Mouse (Mus musculus) neural tube, embryonic 11.5 days (tissue): ENCODE measurements around the gene Cd300lf. TPM values are rescaled to one million over a fixed set of nuclear protein-coding genes. Genes with fewer than 3 reads are reported as not detected.

Source experiments
- ATAC-seq: fragments of 200-750 bp; cut with Nextera tagmentation; 2 replicates; pipeline ENCODE4 v1.8.0; 2017; ENCODE audit warnings: moderate number of reproducible peaks, mild to moderate bottlenecking, moderate TSS enrichment, moderate library complexity; ENCODE audit not compliant: insufficient read depth, low FRiP score, low TSS enrichment
- DNase-seq: peaks from one replicate; pipeline ENCODE4 v3.0.0-alpha.2; 2015; ENCODE audit warnings: low spot score
- H3K27ac ChIP-seq: fragments of 300-500 bp; sonication (generic); 2 replicates; pipeline ENCODE4 v1.5.1; 2014; ENCODE audit warnings: low read depth, mild to moderate bottlenecking, low read length
- H3K27me3 ChIP-seq: fragments of 300-500 bp; sonication (generic); 2 replicates; pipeline ENCODE4 v1.6.1; 2014; ENCODE audit warnings: mild to moderate bottlenecking, low read length, mixed read lengths; ENCODE audit not compliant: control insufficient read depth, insufficient read depth
- H3K36me3 ChIP-seq: fragments of 300-500 bp; sonication (generic); 2 replicates; pipeline ENCODE4 v1.6.1; 2014; ENCODE audit warnings: mild to moderate bottlenecking, low read length, moderate library complexity, mixed read lengths; ENCODE audit not compliant: control insufficient read depth, insufficient read depth
- H3K4me1 ChIP-seq: fragments of 300-500 bp; sonication (generic); 2 replicates; pipeline ENCODE4 v1.6.1; 2014; ENCODE audit warnings: low read length, mixed read lengths; ENCODE audit not compliant: control insufficient read depth, insufficient read depth
- H3K4me2 ChIP-seq: fragments of 300-500 bp; sonication (generic); 2 replicates; pipeline ENCODE4 v1.6.1; 2014; ENCODE audit warnings: low read depth, mild to moderate bottlenecking, moderate library complexity
- H3K4me3 ChIP-seq: fragments of 300-500 bp; sonication (generic); 2 replicates; pipeline ENCODE4 v1.5.1; 2014; ENCODE audit warnings: low read depth, low read length
- H3K9ac ChIP-seq: fragments of 300-500 bp; sonication (generic); 2 replicates; pipeline ENCODE4 v1.6.1; 2014; ENCODE audit warnings: mild to moderate bottlenecking, low read length
- H3K9me3 ChIP-seq: fragments of 300-500 bp; sonication (generic); 2 replicates; pipeline ENCODE4 v1.6.1; 2016; ENCODE audit warnings: low read length; ENCODE audit not compliant: control insufficient read depth
- WGBS: fragments of 180-500 bp; shearing (Covaris S2); extraction: QIAGEN DNeasy Blood & Tissue Kit; methylation state at CpG from one replicate; pipeline ENCODE4 v1.1.7; 2014; 5-methylcytosine and 5-hydroxymethylcytosine counted together
- polyA plus RNA-seq: library from polyadenylated mRNA; unstranded; fragments of >200 nt; fragmentation: Nextera tagmentation; extraction: Ambion mirVana; gene quantifications from 2 replicates; pipeline ENCODE4 v1.2.1, GENCODE M21; 2014

The Cd300lf gene
- polyA plus RNA-seq, 1 experiment from 2014 or later = not detected

GRCm38 (mm10) chr11:115162832-115163480 is 29.2 kb upstream of the Cd300lf start, which contains the start of gene Slc9a3r1:
Slc9a3r1 (plus strand) TSS chr11:115163341.
- Histone ChIP-seq H3K9ac (peak within 1 kb of the TSS; percentile 31), H3K4me2 (peak within 1 kb of the TSS; percentile 79), H3K27me3 (peaks cover 9% of the 10 kb centered on the region), H3K4me1 (peaks cover 21% of the 10 kb centered on the region), H3K27ac (no peak within 1 kb of the TSS), H3K4me3 (peak within 1 kb of the TSS; percentile 66), H3K9me3 (no peaks in the 10 kb centered on the region), H3K36me3 (no peaks in the 10 kb centered on the region)
- DNase-seq = peak; percentile 97
- under 1% methylated on average over 43 of the region's 47 CpGs for WGBS
- ATAC-seq = peak; percentile 97

- peak overlapping the region; percentile 19; the same call in 1 of the 2 replicates for H3K4me2 ChIP-seq
- no peak for ATAC-seq
- DNase-seq = no peak
- H3K4me1 ChIP-seq = peaks cover 23% of the 10 kb centered on the region
- no peaks in the 10 kb centered on the region for H3K36me3 ChIP-seq
- H3K4me3 ChIP-seq = no peak overlapping the region
- H3K27ac ChIP-seq = no peak overlapping the region
- WGBS = 30% methylated on average over 9 of the region's 9 CpGs
- no peaks in the 10 kb centered on the region for H3K9me3 ChIP-seq
- H3K9ac ChIP-seq = no peak overlapping the region
- peaks cover 9% of the 10 kb centered on the region for H3K27me3 ChIP-seq
Measured at GRCm38 (mm10) chr11:115162205-115162601, 28.4 kb upstream of the Cd300lf start.

GRCm38 (mm10) chr11:115161578-115162204 is 27.9 kb upstream of the Cd300lf start:
- Histone ChIP-seq H3K36me3 (no peaks in the 10 kb centered on the region), H3K4me3 (no peak overlapping the region), H3K27ac (no peak overlapping the region), H3K9ac (no peak overlapping the region), H3K27me3 (peaks cover 9% of the 10 kb centered on the region), H3K4me2 (no peak overlapping the region), H3K9me3 (no peaks in the 10 kb centered on the region), H3K4me1 (peaks cover 23% of the 10 kb centered on the region)
- DNase-seq = no peak
- WGBS = 68% methylated on average over 9 of the region's 9 CpGs
- no peak for ATAC-seq

- no peak overlapping the region for H3K9ac ChIP-seq
- peaks cover 23% of the 10 kb centered on the region for H3K4me1 ChIP-seq
- no peaks in the 10 kb centered on the region for H3K36me3 ChIP-seq
- H3K4me3 ChIP-seq = no peak overlapping the region
- DNase-seq (peak; percentile 78), ATAC-seq (no peak)
- no peak overlapping the region for H3K27ac ChIP-seq
- WGBS = 38% methylated on average over 10 of the region's 10 CpGs
- no peak overlapping the region for H3K4me2 ChIP-seq
- peaks cover 9% of the 10 kb centered on the region for H3K27me3 ChIP-seq
- H3K9me3 ChIP-seq = no peaks in the 10 kb centered on the region
Measured at GRCm38 (mm10) chr11:115160883-115161577, 27.2 kb upstream of the Cd300lf start.

GRCm38 (mm10) chr11:115160016-115160797 is 26.4 kb upstream of the Cd300lf start:
- H3K9me3 ChIP-seq = no peaks in the 10 kb centered on the region
- ATAC-seq (no peak), DNase-seq (peak; percentile 60)
- H3K9ac ChIP-seq = no peak overlapping the region
- peaks cover 21% of the 10 kb centered on the region for H3K4me1 ChIP-seq
- no peak overlapping the region for H3K4me3 ChIP-seq
- H3K36me3 ChIP-seq = no peaks in the 10 kb centered on the region
- H3K27ac ChIP-seq = no peak overlapping the region
- WGBS = 52% methylated on average over 11 of the region's 11 CpGs
- no peak overlapping the region for H3K4me2 ChIP-seq
- peaks cover 10% of the 10 kb centered on the region for H3K27me3 ChIP-seq

- H3K4me2 ChIP-seq = no peak overlapping the region
- ATAC-seq = no peak
- no peak overlapping the region for H3K4me3 ChIP-seq
- peaks cover 9% of the 10 kb centered on the region for H3K4me1 ChIP-seq
- H3K27me3 ChIP-seq = peaks cover 21% of the 10 kb centered on the region
- H3K9ac ChIP-seq = peak overlapping the region; percentile 33
- H3K36me3 ChIP-seq = no peaks in the 10 kb centered on the region
- H3K27ac ChIP-seq = no peak overlapping the region
- WGBS = 31% methylated on average over 12 of the region's 12 CpGs
- no peaks in the 10 kb centered on the region for H3K9me3 ChIP-seq
- no peak for DNase-seq
Measured at GRCm38 (mm10) chr11:115157933-115158719, 24.3 kb upstream of the Cd300lf start.

- Histone ChIP-seq H3K4me2 (no peak overlapping the region), H3K9me3 (no peaks in the 10 kb centered on the region), H3K9ac (no peak overlapping the region), H3K4me1 (peaks cover 5% of the 10 kb centered on the region; the same call in 1 of the 2 replicates), H3K27ac (no peak overlapping the region), H3K4me3 (no peak overlapping the region), H3K27me3 (peaks cover 21% of the 10 kb centered on the region), H3K36me3 (no peaks in the 10 kb centered on the region)
- no peak for ATAC-seq
- DNase-seq = no peak
- WGBS = 7% methylated on average over 4 of the region's 5 CpGs
Measured at GRCm38 (mm10) chr11:115155053-115155634, 21.4 kb upstream of the Cd300lf start.
